20 mouse cellular contexts compared by ENCODE assay signal in genomic region chr17:17795527-17795926, GRCm38 (mm10). TPM values are rescaled to one million over a fixed set of nuclear protein-coding genes. Genes with fewer than 3 reads are reported as not detected.
"Had no signal": no experiment of that assay in that cellular context is flagged by ENCODE, and none has a peak within 500 bp of the region (broad histone marks: within the 10 kb centered on the region; RNA-seq: fewer than 3 reads in every experiment).

No protein-coding gene starts in this region.

- H3K36me3 ChIP-seq: liver, embryonic 13.5 days; midbrain, embryonic 12.5 days; midbrain, embryonic 15.5 days; neural tube, embryonic 13.5 days; stomach, embryonic 15.5 days had no signal

- H3K4me1 ChIP-seq: liver, embryonic 13.5 days; midbrain, embryonic 12.5 days; midbrain, embryonic 15.5 days; stomach, embryonic 15.5 days had no signal

- DNase-seq: kidney, adult 2 months; kidney, postnatal 10 days; kidney, postnatal 36 days; liver, embryonic 13.5 days; lung, adult 2 months; lung, postnatal 14 days; retina, postnatal 1 day; right cerebral cortex, postnatal 25 days; spleen, adult 18-20 months; thymus, adult 2 months; thymus, postnatal 14 days; thymus, postnatal 4 days had no signal

- ATAC-seq: intestine, postnatal 0 days; midbrain, embryonic 15.5 days had no signal

- H3K4me3 ChIP-seq: liver, embryonic 13.5 days; midbrain, embryonic 12.5 days; midbrain, embryonic 15.5 days; neural tube, embryonic 13.5 days; stomach, embryonic 15.5 days had no signal

- H3K27me3 ChIP-seq: liver, embryonic 13.5 days; midbrain, embryonic 12.5 days; midbrain, embryonic 15.5 days; neural tube, embryonic 13.5 days; stomach, embryonic 15.5 days had no signal

- H3K4me2 ChIP-seq: liver, embryonic 13.5 days; midbrain, embryonic 12.5 days; midbrain, embryonic 15.5 days; neural tube, embryonic 13.5 days; stomach, embryonic 15.5 days had no signal

- H3K27ac ChIP-seq: liver, embryonic 13.5 days; macrophage; midbrain, embryonic 12.5 days; midbrain, embryonic 15.5 days; neural tube, embryonic 13.5 days; stomach, embryonic 15.5 days had no signal

RNA-seq across cellular contexts. Expression of gene Has1, which starts 59.5 kb away (rescaled TPM):
- total RNA-seq: liver, adult 2 months; neutrophil, adult 5-6 weeks had no signal
- polyA plus RNA-seq: liver, adult 2 months; macrophage had no signal
